Mouse (Mus musculus) testis, postnatal 10 days (tissue): ENCODE measurements at regions not wholly inside any gene's neighbourhood (a gene's known extent, or its start where the extent isn't known, plus 50 kb on each side); places are given as distances from the start of the nearest gene placed in this dataset.

Experiments
- DNase-seq: peaks from one replicate; pipeline ENCODE4 v3.0.0; 2021; ENCODE audit warnings: low spot score

- DNase-seq = no peak
These were observed 111.9 kb downstream of the Tbx5 start for GRCm38 (mm10) chr5:119944371-119944770.

DNA sequence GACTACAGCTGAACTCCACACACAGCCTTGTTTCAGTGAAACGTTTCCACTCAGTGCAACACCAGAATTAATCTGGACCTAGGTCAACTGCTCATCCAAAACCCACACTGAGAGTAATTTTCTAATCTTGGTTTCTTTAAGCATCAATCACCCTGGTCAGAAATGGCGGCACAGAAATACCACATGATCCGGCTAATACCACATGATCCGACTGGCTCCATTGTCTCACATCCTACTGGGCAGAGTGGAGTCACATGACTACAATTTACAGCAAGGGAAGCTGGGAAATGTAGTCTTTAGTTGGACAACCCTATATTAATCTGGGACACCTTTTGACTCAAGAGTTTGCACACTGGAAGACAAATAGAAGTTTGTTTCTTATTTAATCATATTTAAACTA, 115.9 kb downstream of the Tbx5 start:
- no peak for DNase-seq

- no peak for DNase-seq
These were observed 119.6 kb downstream of the Tbx5 start for GRCm38 (mm10) chr5:119952085-119952484.

DNA sequence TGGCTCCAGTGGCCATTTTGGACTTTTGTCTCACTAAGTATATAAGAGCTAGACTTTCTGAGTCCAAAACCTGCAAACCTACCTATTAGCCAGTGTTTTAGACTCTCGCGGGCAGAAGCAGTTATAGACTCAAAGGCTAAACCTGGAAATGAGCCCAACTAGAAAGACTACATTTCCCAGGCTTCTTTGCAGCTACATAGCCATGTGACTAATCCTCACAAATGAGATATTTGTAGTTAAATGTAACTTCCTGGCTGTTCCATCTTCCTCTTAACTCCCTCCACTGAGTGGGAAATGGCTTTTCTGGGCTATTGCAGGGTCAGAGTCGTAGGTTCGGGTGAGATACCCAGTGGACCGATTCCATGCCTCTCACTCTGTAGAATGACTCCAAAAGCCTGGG, 120.7 kb downstream of the Tbx5 start:
- DNase-seq = no peak

GRCm38 (mm10) chr5:119953811-119954566, 121.5 kb downstream of the Tbx5 start:
- no peak for DNase-seq

GRCm38 (mm10) chr5:119958942-119959341, 126.5 kb downstream of the Tbx5 start:
- no peak for DNase-seq

GRCm38 (mm10) chr5:119964751-119965150, 132.3 kb downstream of the Tbx5 start:
- no peak for DNase-seq

DNA sequence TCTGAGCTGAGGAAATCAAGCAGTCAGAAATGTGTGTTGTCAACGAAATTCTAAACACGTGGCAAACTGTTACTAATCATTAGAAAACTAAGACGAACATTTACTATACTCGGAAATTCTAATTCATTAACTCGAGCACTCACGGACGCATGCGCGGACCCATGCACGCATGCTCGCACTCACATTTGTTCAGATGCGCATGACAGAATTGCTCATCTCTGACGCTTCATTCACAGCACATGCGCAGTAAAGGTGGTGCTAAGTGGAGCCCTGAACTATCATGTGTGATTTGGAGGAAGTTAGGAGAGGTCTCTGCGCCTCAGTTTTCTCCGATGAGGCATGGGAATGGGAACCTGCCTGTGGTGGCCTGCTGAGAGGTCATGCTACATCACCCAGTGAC, 138.8 kb downstream of the Tbx5 start:
- no peak for DNase-seq

DNA sequence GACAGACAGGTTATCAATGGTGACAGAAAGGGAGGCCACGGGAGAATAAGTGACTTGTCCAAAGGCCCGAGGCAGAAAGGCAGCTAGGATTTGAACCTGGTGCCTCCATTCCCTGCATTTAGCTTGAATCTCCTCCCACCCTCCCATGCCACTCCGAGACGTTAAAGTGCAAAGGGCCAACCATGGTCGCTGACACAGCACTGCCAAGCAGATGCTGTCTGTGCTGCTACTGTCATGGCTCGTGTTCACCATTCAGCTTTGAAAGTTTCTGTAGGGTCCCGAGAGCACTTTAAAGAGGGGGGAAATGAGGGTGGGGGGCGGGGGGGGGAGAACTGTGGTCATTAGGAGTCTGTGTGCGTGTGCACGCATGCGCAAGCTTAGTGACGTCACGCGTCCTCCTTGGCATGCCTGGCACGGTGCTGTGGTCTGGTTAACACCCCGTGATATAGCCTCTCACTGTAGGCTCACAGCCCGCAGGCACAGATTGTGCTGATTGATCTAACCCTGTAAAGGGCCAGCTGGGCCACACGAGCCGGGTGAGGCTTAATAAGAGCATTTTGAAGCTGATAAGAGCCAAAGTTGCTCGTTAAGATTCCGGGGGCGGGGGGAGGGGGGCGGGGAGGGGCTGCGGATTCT, 140.5 kb downstream of the Tbx5 start:
- DNase-seq = peak; percentile 61

GRCm38 (mm10) chr5:119978096-119978715, 138.1 kb upstream of the Rbm19 start:
- no peak for DNase-seq

- no peak for DNase-seq
These were observed 135.0 kb upstream of the Rbm19 start for GRCm38 (mm10) chr5:119981111-119981807.

GRCm38 (mm10) chr5:119984206-119984605, 132.1 kb upstream of the Rbm19 start:
- DNase-seq = no peak

DNA sequence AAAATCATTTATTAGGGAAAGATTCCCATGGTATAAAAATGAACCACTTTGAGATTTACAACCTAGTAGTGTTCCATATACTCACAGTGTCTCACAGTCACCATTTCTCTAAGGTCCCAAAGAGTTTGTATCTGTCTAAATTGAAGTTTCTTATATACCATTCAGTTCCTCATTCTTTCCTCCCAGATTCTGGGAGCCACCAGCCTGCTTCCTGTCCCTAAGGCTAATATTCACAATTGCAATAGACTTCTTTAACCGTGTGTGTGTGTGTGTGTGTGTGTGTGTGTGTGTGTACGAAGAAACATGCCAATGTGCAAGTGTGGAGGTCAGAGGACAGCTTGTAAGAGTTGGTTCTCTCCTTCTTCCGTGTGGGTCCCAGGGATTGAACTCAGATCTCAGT, 124.1 kb upstream of the Rbm19 start:
- no peak for DNase-seq

DNA sequence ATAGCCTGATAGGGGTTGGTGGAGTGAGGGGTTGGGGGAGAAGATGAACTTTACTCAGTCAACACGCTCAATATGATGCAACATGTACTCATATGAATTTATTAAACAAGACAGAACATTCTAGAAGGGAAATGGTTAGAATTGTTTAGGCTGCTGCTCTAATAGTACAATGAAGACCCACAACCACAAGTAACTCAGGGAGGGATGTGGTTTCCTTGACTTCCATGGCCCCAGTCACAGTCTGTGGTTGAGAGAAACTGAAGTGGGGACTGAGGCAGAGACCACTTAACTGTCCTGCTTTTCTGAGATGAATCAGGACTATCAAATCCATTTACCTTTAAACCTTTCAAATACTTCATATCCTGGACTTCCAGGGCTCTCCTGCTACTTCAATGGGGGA, 120.5 kb upstream of the Rbm19 start:
- no peak for DNase-seq

DNA sequence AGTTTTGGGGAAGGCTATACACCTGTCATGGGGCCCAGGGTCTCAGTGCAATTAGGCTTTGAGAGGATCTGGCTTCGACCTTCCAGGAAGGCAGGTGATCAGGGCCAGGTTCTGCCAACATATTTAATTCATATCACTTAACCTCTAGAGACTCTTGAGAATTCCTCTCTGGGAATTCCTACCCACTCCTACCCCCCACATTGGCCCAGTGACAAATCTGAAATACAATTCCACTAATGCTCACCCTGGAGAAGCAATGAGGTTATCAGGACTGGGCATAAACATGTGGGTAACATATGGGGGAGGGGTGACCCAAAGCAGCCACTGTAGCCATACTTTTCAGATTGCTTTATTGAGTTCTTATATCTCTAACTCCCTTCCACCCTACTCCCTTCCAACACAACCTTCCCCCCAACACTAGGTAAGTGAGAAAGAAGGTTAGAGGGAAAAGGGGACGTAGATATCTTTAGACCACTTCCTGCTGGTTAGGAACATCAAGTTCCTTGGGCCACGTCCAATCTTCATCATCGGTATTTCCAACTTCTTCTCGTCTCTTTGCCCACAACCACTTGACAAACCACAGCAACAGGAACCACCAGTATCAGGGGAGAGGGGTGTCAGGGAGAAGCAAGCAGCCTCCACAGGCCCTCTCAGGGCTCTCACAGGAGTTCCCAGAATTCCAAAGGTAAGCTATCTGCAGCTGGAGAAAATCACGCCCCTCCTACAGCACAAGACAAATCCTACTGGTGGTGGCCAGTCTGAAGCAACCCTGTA, 110.4 kb upstream of the Rbm19 start:
- no peak for DNase-seq

- no peak for DNase-seq
These were observed 108.5 kb upstream of the Rbm19 start for GRCm38 (mm10) chr5:120007738-120008137.

DNA sequence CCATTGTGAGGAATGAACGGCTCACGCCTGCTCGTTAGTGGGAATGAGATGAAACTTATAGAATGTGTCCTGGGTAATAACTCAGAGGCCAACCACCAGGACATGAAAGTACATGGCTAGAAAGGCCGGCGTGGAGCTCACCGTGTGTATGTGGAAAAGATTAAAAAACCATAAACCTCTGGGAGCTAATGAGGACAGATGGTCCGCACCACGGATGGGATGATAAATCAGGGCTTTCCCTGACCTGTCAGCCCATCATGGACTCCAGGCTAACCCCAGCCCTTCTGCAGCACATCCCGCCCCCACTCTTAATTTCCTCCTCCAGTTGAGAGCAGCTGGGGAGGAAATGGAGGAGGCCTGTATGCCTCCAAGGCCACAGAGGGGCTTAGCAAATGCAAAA, 108.0 kb upstream of the Rbm19 start:
- no peak for DNase-seq

DNA sequence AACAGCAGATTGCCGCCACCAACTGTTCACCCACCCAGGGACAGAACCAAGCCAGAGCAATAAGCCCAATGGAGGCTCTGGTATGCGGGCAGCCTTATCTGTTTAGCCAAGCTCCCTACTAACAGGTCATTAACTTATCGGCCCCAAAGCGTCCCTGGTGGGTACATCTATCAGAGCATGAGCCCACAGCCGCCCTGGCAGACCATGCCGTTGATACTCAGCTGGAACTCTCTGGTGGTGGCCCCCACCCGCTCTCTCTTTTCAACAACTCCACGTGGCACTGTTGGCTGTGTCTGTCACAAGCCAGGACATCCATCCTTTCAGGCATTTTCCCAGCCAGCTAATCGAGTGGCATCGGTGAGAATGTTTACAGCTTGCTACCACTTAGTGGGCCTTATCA, 100.8 kb upstream of the Rbm19 start:
- no peak for DNase-seq

- no peak for DNase-seq
These were observed 98.1 kb upstream of the Rbm19 start for GRCm38 (mm10) chr5:120018126-120018525.

GRCm38 (mm10) chr5:120020748-120021147, 95.5 kb upstream of the Rbm19 start:
- no peak for DNase-seq

GRCm38 (mm10) chr5:120022276-120022675, 94.0 kb upstream of the Rbm19 start:
- DNase-seq = no peak

GRCm38 (mm10) chr5:120024071-120024470, 92.2 kb upstream of the Rbm19 start:
- peak; percentile 55 for DNase-seq
